Mouse (Mus musculus) heart, embryonic 14.5 days (tissue): ENCODE measurements around the gene Mettl2. TPM values are rescaled to one million over a fixed set of nuclear protein-coding genes. Genes with fewer than 3 reads are reported as not detected.
"Not testable (repeated sequence)": the region's sequence is repeated elsewhere in the genome, so short reads cannot be mapped to it uniquely, and the experiment has no call there.

Source experiments
- ATAC-seq: fragments of 200-750 bp; cut with Nextera tagmentation; 2 replicates; pipeline ENCODE4 v1.8.0; 2017; ENCODE audit warnings: low read depth, moderate TSS enrichment; ENCODE audit not compliant: insufficient number of reproducible peaks, insufficient read depth, low FRiP score
- H3K27ac ChIP-seq, 2 experiments: fragments of 200-500 bp in 1 of 2; fragments of 300-500 bp in 1 of 2; sonication (generic) in 1 of 2; replicated peaks in 1 of 2; 2 replicates each; pipeline ENCODE4 v1.5.1; 2012 to 2014; ENCODE audit warnings: low read depth in 2 of 2, low read length in 2 of 2, control low read depth in 1 of 2, mild to moderate bottlenecking in 1 of 2, mixed read lengths in 1 of 2; ENCODE audit not compliant: control insufficient read depth in 1 of 2, insufficient read depth in 1 of 2
- H3K27me3 ChIP-seq: fragments of 300-500 bp; sonication (generic); 2 replicates; pipeline ENCODE4 v1.6.1; 2014; ENCODE audit warnings: mild to moderate bottlenecking, low read length, control low read depth; ENCODE audit not compliant: control insufficient read depth, insufficient read depth
- H3K36me3 ChIP-seq: fragments of 300-500 bp; sonication (generic); 2 replicates; pipeline ENCODE4 v1.6.1; 2014; ENCODE audit warnings: mild to moderate bottlenecking, control low read depth, low read length, mixed read lengths; ENCODE audit not compliant: control insufficient read depth, insufficient read depth
- H3K4me1 ChIP-seq, 2 experiments: fragments of 200-500 bp in 1 of 2; fragments of 300-500 bp in 1 of 2; sonication (generic) in 1 of 2; 2 replicates each; pipeline ENCODE4 v1.6.1; 2012 to 2014; ENCODE audit warnings: low read length in 2 of 2, control low read depth in 1 of 2, mixed read lengths in 1 of 2; ENCODE audit not compliant: control insufficient read depth in 2 of 2, insufficient read depth in 2 of 2
- H3K4me2 ChIP-seq: fragments of 300-500 bp; sonication (generic); 2 replicates; pipeline ENCODE4 v1.6.1; 2014; ENCODE audit warnings: mild to moderate bottlenecking, low read length
- H3K4me3 ChIP-seq, 2 experiments: fragments of 200-500 bp in 1 of 2; fragments of 300-500 bp in 1 of 2; sonication (generic) in 1 of 2; 2 replicates each; pipeline ENCODE4 v1.5.1; 2012 to 2014; ENCODE audit warnings: low read length in 2 of 2, mild to moderate bottlenecking in 2 of 2, control low read depth in 1 of 2, low read depth in 1 of 2, moderate library complexity in 1 of 2; ENCODE audit not compliant: control insufficient read depth in 1 of 2, insufficient read depth in 1 of 2
- H3K9ac ChIP-seq: fragments of 300-500 bp; sonication (generic); 2 replicates; pipeline ENCODE4 v1.6.1; 2014; ENCODE audit warnings: mild to moderate bottlenecking, low read length
- H3K9me3 ChIP-seq: fragments of 300-500 bp; sonication (generic); 2 replicates; pipeline ENCODE4 v1.6.1; 2016; ENCODE audit warnings: low read length, control low read depth; ENCODE audit not compliant: control insufficient read depth
- WGBS: fragments of 180-500 bp; shearing (Covaris S2); extraction: QIAGEN DNeasy Blood & Tissue Kit; methylation state at CpG from one replicate; pipeline ENCODE4 v1.1.7; 2014; 5-methylcytosine and 5-hydroxymethylcytosine counted together
- polyA plus RNA-seq: library from polyadenylated mRNA; unstranded; fragments of >200 nt; fragmentation: Nextera tagmentation; extraction: Ambion mirVana; gene quantifications from 2 replicates; pipeline ENCODE4 v1.2.1, GENCODE M21; 2014

The Mettl2 gene
- polyA plus RNA-seq, 1 experiment from 2014 or later = 26.0 TPM

GRCm38 (mm10) chr11:105135692-105136091 lies 9.5 kb downstream of the Mettl2 start:
- H3K27ac ChIP-seq = no peak overlapping the region
- WGBS = 94% methylated on average over 7 of the region's 7 CpGs
- H3K9ac ChIP-seq = no peak overlapping the region
- no peak for ATAC-seq
- H3K4me1 ChIP-seq = no peaks in the 10 kb centered on the region
- H3K4me2 ChIP-seq = no peak overlapping the region
- no peak overlapping the region for H3K4me3 ChIP-seq
- H3K36me3 ChIP-seq = peaks cover 99% of the 10 kb centered on the region
- no peaks in the 10 kb centered on the region for H3K27me3 ChIP-seq
- no peaks in the 10 kb centered on the region for H3K9me3 ChIP-seq

- peaks cover 90% of the 10 kb centered on the region for H3K36me3 ChIP-seq
- ATAC-seq, H3K9ac ChIP-seq, H3K4me3 ChIP-seq, H3K9me3 ChIP-seq, H3K27me3 ChIP-seq, H3K4me2 ChIP-seq, H3K27ac ChIP-seq, H3K4me1 ChIP-seq: not testable (repeated sequence)
- 94% methylated on average over 2 of the region's 2 CpGs for WGBS
These were observed 11.0 kb downstream of the Mettl2 start for GRCm38 (mm10) chr11:105137255-105137654.

- H3K27me3 ChIP-seq, H3K9me3 ChIP-seq, H3K4me3 ChIP-seq, H3K4me1 ChIP-seq, H3K4me2 ChIP-seq, ATAC-seq, H3K27ac ChIP-seq, H3K9ac ChIP-seq: not testable (repeated sequence)
- WGBS = 91% methylated on average over 7 of the region's 8 CpGs
- peaks cover 57% of the 10 kb centered on the region for H3K36me3 ChIP-seq
These were observed 14.3 kb downstream of the Mettl2 start for GRCm38 (mm10) chr11:105140512-105140911.

- Histone ChIP-seq H3K4me2 (no peak overlapping the region), H3K9ac (no peak overlapping the region), H3K4me1 (no peaks in the 10 kb centered on the region), H3K27me3 (no peaks in the 10 kb centered on the region), H3K27ac (no peak overlapping the region), H3K4me3 (no peak overlapping the region), H3K9me3 (no peaks in the 10 kb centered on the region), H3K36me3 (peaks cover 51% of the 10 kb centered on the region)
- 89% methylated on average over 5 of the region's 5 CpGs for WGBS
- ATAC-seq = no peak
These were observed 14.9 kb downstream of the Mettl2 start for GRCm38 (mm10) chr11:105141115-105141514.

GRCm38 (mm10) chr11:105143564-105143963 lies 17.3 kb downstream of the Mettl2 start:
- no peaks in the 10 kb centered on the region for H3K4me1 ChIP-seq
- no peak for ATAC-seq

GRCm38 (mm10) chr11:105144084-105144483 lies 17.9 kb downstream of the Mettl2 start:
- Histone ChIP-seq H3K27me3 (no peaks in the 10 kb centered on the region), H3K4me3 (no peak overlapping the region), H3K4me2 (no peak overlapping the region), H3K36me3 (peaks cover 22% of the 10 kb centered on the region), H3K27ac (no peak overlapping the region), H3K9ac (no peak overlapping the region), H3K9me3 (no peaks in the 10 kb centered on the region), H3K4me1 (no peaks in the 10 kb centered on the region)
- WGBS = 86% methylated on average over 3 of the region's 3 CpGs
- ATAC-seq = no peak

More at GRCm38 (mm10) chr11:105143564-105143963, 17.3 kb downstream of the Mettl2 start:
- peaks cover 27% of the 10 kb centered on the region for H3K36me3 ChIP-seq
- H3K4me3 ChIP-seq = no peak overlapping the region
- no peak overlapping the region for H3K9ac ChIP-seq
- no peak overlapping the region for H3K27ac ChIP-seq
- H3K4me2 ChIP-seq = no peak overlapping the region
- no peaks in the 10 kb centered on the region for H3K9me3 ChIP-seq
- H3K27me3 ChIP-seq = no peaks in the 10 kb centered on the region

GRCm38 (mm10) chr11:105144508-105145210 lies 18.4 kb downstream of the Mettl2 start:
- Histone ChIP-seq H3K36me3 (peaks cover 16% of the 10 kb centered on the region), H3K4me3 (no peak overlapping the region), H3K9ac (no peak overlapping the region), H3K9me3 (no peaks in the 10 kb centered on the region), H3K27me3 (no peaks in the 10 kb centered on the region), H3K4me1 (no peaks in the 10 kb centered on the region), H3K4me2 (no peak overlapping the region), H3K27ac (no peak overlapping the region)
- no peak for ATAC-seq
- 79% methylated on average over 11 of the region's 11 CpGs for WGBS

GRCm38 (mm10) chr11:105145211-105145610 lies 19.0 kb downstream of the Mettl2 start:
- no peak overlapping the region for H3K9ac ChIP-seq
- H3K4me3 ChIP-seq = no peak overlapping the region
- H3K27ac ChIP-seq = no peak overlapping the region
- no peak overlapping the region for H3K4me2 ChIP-seq
- H3K4me1 ChIP-seq = no peaks in the 10 kb centered on the region
- H3K36me3 ChIP-seq = peaks cover 11% of the 10 kb centered on the region
- H3K27me3 ChIP-seq = no peaks in the 10 kb centered on the region
- 83% methylated on average over 10 of the region's 10 CpGs for WGBS
- H3K9me3 ChIP-seq = no peaks in the 10 kb centered on the region
- no peak for ATAC-seq
